Mouse (Mus musculus): ENCODE results near the gene Gm49340. TPM values are rescaled to one million over a fixed set of nuclear protein-coding genes. Genes with fewer than 3 reads are reported as not detected.

Gene Gm49340
- total RNA-seq, 2 experiments from 2014 or later = not detected

Other genes with a start within 250 kb of the Gm49340 start
- under 1 TPM in 1 of 2 experiments, not detected in 1; 0.12 TPM for gene Itgae, start 239.2 kb upstream of the Gm49340 start, total RNA-seq (2021)
- gene Haspin, start 191.4 kb upstream of the Gm49340 start, total RNA-seq (2021) = under 1 TPM in 1 of 2 experiments, not detected in 1; 0.12 TPM
- gene P2rx5, start 169.3 kb upstream of the Gm49340 start, total RNA-seq (2021) = 1 to 10 TPM; 8.1 to 8.4 TPM
- 10 to 100 TPM; 84.7 to 88.1 TPM for gene Emc6, start 152.7 kb upstream of the Gm49340 start, total RNA-seq (2021)
- gene Tax1bp3, start 152.7 kb upstream of the Gm49340 start, total RNA-seq (2021) = 10 to 100 TPM in 1 of 2 experiments, 1 to 10 TPM in 1; 7.8 to 12.0 TPM
- 1 to 10 TPM; 4.4 to 5.7 TPM for gene Ctns, start 130.7 kb upstream of the Gm49340 start, total RNA-seq (2021)
- under 1 TPM; 0.39 to 0.40 TPM for gene Shpk, start 130.3 kb upstream of the Gm49340 start, total RNA-seq (2021)
- under 1 TPM; 0.09 to 0.24 TPM for gene Trpv1, start 95.4 kb upstream of the Gm49340 start, total RNA-seq (2021)
- not detected for gene Trpv3, start 62.4 kb upstream of the Gm49340 start, total RNA-seq (2021)
- gene Aspa, start 145 bp upstream of the Gm49340 start, total RNA-seq (2021) = 1 to 10 TPM; 3.9 to 5.4 TPM
- gene Spata22, start within 50 bp of the Gm49340 start, total RNA-seq (2021) = not detected
- not detected for gene Olfr20, start 21.0 kb downstream of the Gm49340 start, total RNA-seq (2021)
- gene Olfr376, start 41.5 kb downstream of the Gm49340 start, total RNA-seq (2021) = not detected
- gene Olfr1, start 69.9 kb downstream of the Gm49340 start, total RNA-seq (2021) = not detected
- not detected for gene Olfr378, start 98.7 kb downstream of the Gm49340 start, total RNA-seq (2021)
- not detected for gene Olfr380, start 127.8 kb downstream of the Gm49340 start, total RNA-seq (2021)
- not detected for gene Olfr381, start 161.9 kb downstream of the Gm49340 start, total RNA-seq (2021)
- gene Olfr382, start 187.5 kb downstream of the Gm49340 start, total RNA-seq (2021) = not detected

Measured in gastrocnemius, adult 18-20 months (tissue).